Comparison of ENCODE assay signal across 9 mouse cellular contexts in the genomic region with DNA sequence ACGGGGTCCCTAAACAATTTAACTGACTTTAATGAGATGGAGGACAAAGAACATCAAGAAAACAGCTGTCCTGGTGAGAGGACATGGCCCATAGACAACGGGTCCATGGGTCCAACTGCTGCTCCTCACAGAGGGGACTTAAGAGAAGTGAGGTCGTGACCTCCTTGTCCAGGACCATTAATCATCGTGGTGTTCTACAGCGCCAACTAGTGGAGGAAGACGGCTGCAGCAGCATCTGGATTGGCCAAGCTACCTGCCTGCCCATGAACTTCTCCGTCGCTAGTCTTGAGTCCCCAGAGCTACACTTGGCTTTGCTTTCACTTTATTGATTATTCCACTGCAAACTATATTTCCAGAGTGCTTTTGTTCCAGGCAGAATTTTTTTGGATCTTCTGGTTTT.
DNase-seq lines count a peak whose midpoint lies in the region; ATAC-seq and TF ChIP-seq lines count a peak whose summit lies in the region.
"Had no signal": no experiment of that assay in that cellular context is flagged by ENCODE, and none has a peak within 500 bp of the region (broad histone marks: within the 10 kb centered on the region; RNA-seq: fewer than 3 reads in every experiment).

No protein-coding gene starts in this region.

- ATAC-seq in hindbrain, embryonic 14.5 days (ENCODE audit: low FRiP score), result no peak
- ATAC-seq in lung, postnatal 0 days, result no peak
- no peak for ATAC-seq in erythroblast, adult 5-6 weeks (replicated peaks; ENCODE audit: low FRiP score, poor library complexity, severe bottlenecking)

- no peak overlapping the region for H3K9ac ChIP-seq in hindbrain, embryonic 14.5 days
- no peak overlapping the region for H3K9ac ChIP-seq in lung, postnatal 0 days (replicated peaks; ENCODE audit: low read depth)

- H3K27ac ChIP-seq in hindbrain, embryonic 10.5 days, result no peak overlapping the region
- no peak overlapping the region for H3K27ac ChIP-seq in hindbrain, embryonic 14.5 days
- no peak overlapping the region for H3K27ac ChIP-seq in lung, postnatal 0 days (ENCODE audit: low read length)
- H3K27ac ChIP-seq: macrophage had no signal

- TF ChIP-seq CTCF in lung, postnatal 0 days (IDR thresholded peaks at IDR 0.05), result peak; percentile 74

- no peak overlapping the region for H3K4me3 ChIP-seq in hindbrain, embryonic 10.5 days
- H3K4me3 ChIP-seq in hindbrain, embryonic 14.5 days (replicated peaks; ENCODE audit: low read length), result no peak overlapping the region
- no peak overlapping the region for H3K4me3 ChIP-seq in lung, postnatal 0 days (ENCODE audit: low read depth, low read length)

- 24% methylated on average over 8 of the region's 8 CpGs for WGBS in hindbrain, embryonic 10.5 days
- WGBS in hindbrain, embryonic 14.5 days, result 25% methylated on average over 8 of the region's 8 CpGs
- WGBS in lung, postnatal 0 days, result 29% methylated on average over 8 of the region's 8 CpGs

- H3K4me2 ChIP-seq in hindbrain, embryonic 14.5 days (replicated peaks), result no peak overlapping the region
- no peak overlapping the region for H3K4me2 ChIP-seq in lung, postnatal 0 days (replicated peaks; ENCODE audit: low read depth, low read length)

- no peaks in the 10 kb centered on the region for H3K36me3 ChIP-seq in hindbrain, embryonic 10.5 days
- H3K36me3 ChIP-seq in hindbrain, embryonic 14.5 days (replicated peaks; ENCODE audit: control insufficient read depth, insufficient read depth), result no peaks in the 10 kb centered on the region
- H3K36me3 ChIP-seq in lung, postnatal 0 days (ENCODE audit: insufficient read depth, low read length), result no peaks in the 10 kb centered on the region

- peak; percentile 56 for DNase-seq in hindbrain, embryonic 10.5 days (ENCODE audit: low spot score)
- no peak for DNase-seq in hindbrain, embryonic 14.5 days (ENCODE audit: low spot score)
- DNase-seq in A20 (ENCODE audit: low read depth, low spot score), result peak; percentile 64
- DNase-seq in ZHBTc4 (ENCODE audit: low read depth, low spot score), result peak; percentile 74
- DNase-seq in lung, postnatal 0 days (ENCODE audit: low spot score), result no peak
- DNase-seq in cerebellum, adult 8-10 months, result no peak
- no peak for DNase-seq in heart, adult 11 months

- no peaks in the 10 kb centered on the region for H3K9me3 ChIP-seq in hindbrain, embryonic 10.5 days
- no peaks in the 10 kb centered on the region for H3K9me3 ChIP-seq in hindbrain, embryonic 14.5 days (ENCODE audit: control insufficient read depth, low read length)
- no peaks in the 10 kb centered on the region for H3K9me3 ChIP-seq in lung, postnatal 0 days (ENCODE audit: low read length)

- TF ChIP-seq EP300 in lung, postnatal 0 days (IDR thresholded peaks at IDR 0.05), result no peak

- peaks cover 27% of the 10 kb centered on the region for H3K27me3 ChIP-seq in hindbrain, embryonic 10.5 days (ENCODE audit: insufficient read depth, poor library complexity, severe bottlenecking)
- H3K27me3 ChIP-seq in hindbrain, embryonic 14.5 days (ENCODE audit: control insufficient read depth, insufficient read depth, low read length), result no peaks in the 10 kb centered on the region; the same call in none of the 2 replicates
- H3K27me3 ChIP-seq in lung, postnatal 0 days (replicated peaks; ENCODE audit: insufficient read depth, low read length), result no peaks in the 10 kb centered on the region

- H3K4me1 ChIP-seq in hindbrain, embryonic 10.5 days (replicated peaks), result 0 out of 2 replicates have a peak, but pooled peaks cover 11% of the 10 kb centered on the region
- peaks cover 5% of the 10 kb centered on the region; the same call in 1 of the 2 replicates for H3K4me1 ChIP-seq in hindbrain, embryonic 14.5 days (replicated peaks; ENCODE audit: control insufficient read depth, insufficient read depth, low read length)
- no peaks in the 10 kb centered on the region for H3K4me1 ChIP-seq in lung, postnatal 0 days (ENCODE audit: insufficient read depth, low read depth, low read length)

Comparison
In these comparisons a context has a peak if more than half of its experiments do, and no peak if none do; other contexts are left out.
1. DNase-seq: peak in hindbrain, embryonic 10.5 days (single experiment), A20 (single experiment) and ZHBTc4 (single experiment); none in hindbrain, embryonic 14.5 days (single experiment), lung, postnatal 0 days (single experiment), cerebellum, adult 8-10 months (single experiment) and heart, adult 11 months (single experiment).